Mouse (Mus musculus) megakaryocyte, embryonic 14.5 days (primary cell): ENCODE data around the gene Tas1r2. TPM values are rescaled to one million over a fixed set of nuclear protein-coding genes. Genes with fewer than 3 reads are reported as not detected.
A peak's percentile ranks its signal among the peaks of the same experiment; 100 is the strongest.

Experiments used
- H3K27me3 ChIP-seq: replicated peaks from 2 replicates; pipeline ENCODE3; 2012; ENCODE audit warnings: inconsistent platforms
- H3K36me3 ChIP-seq: replicated peaks from 2 replicates; pipeline ENCODE3; 2012; ENCODE audit warnings: low read length, inconsistent platforms, mixed read lengths
- H3K4me1 ChIP-seq: 2 replicates; pipeline ENCODE4 v1.6.1; 2012; ENCODE audit warnings: inconsistent platforms
- H3K4me3 ChIP-seq: replicated peaks from 2 replicates; pipeline ENCODE3; 2012; ENCODE audit warnings: moderate library complexity, mild to moderate bottlenecking, inconsistent platforms
- H3K9me3 ChIP-seq: 2 replicates; pipeline ENCODE4 v1.6.1; 2012; ENCODE audit warnings: inconsistent platforms
- FLI1 ChIP-seq: IDR thresholded peaks from 2 replicates; pipeline ENCODE4 v1.6.1; 2012; ENCODE audit warnings: low read length, inconsistent platforms, mixed read lengths
- GATA1 ChIP-seq: IDR thresholded peaks from 3 replicates; pipeline ENCODE4 v1.6.1; 2012; ENCODE audit warnings: mixed read lengths, low read length, inconsistent platforms, borderline replicate concordance
- polyA plus RNA-seq: library from polyadenylated mRNA; stranded (reverse); fragments of >175 nt; gene quantifications from 2 replicates; pipeline ENCODE4 v1.2.3, GENCODE M21; 2012; ENCODE audit warnings: low replicate concordance; ENCODE audit not compliant: insufficient read depth

Tas1r2 gene
- polyA plus RNA-seq, 1 experiment = 0.48 TPM

DNA sequence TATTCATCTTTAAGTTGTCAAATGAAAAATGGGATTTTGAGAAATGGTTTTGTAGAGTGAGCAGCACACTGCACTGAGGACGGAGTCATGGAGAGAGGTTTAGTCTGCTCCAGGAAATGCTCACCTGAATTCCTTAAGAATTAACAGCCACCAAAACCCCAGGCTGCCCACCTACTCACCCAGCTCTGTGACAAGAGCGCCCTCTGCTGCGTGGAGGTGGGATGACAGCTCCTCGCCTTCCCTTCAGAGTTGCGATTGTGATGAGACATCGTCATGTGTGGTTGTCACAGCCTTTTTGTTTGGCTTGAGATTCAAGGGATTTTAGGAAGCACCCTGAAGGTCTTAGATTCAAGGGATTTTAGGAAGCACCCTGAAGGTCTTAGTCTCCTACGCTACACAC lies 17.0 kb upstream of the Tas1r2 start:
- no peak for TF ChIP-seq FLI1
- no peak for TF ChIP-seq GATA1
- Histone ChIP-seq H3K9me3 (no peaks in the 10 kb centered on the region), H3K36me3 (peaks cover 44% of the 10 kb centered on the region), H3K4me3 (no peak overlapping the region), H3K27me3 (peaks cover 53% of the 10 kb centered on the region), H3K4me1 (peaks cover 21% of the 10 kb centered on the region)

DNA sequence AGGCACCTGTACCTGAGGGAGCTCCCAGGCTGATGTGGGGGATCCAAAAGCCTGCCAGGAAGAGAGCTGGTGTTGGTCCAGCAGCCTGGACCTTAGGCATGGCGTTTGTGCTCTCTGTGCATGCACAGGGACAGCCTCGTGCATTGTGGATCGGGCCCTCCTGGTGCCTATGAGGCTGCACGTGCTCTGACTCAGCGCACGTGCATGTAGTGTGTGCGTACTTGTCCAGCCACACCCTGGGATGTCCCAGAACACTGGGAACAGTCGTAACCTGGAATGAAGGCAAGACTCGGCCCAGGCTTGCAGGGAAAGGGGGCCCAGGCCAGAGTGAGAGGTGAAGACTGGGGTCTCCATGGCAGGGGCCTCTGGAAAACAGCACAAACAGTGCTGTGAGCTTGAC lies 15.5 kb upstream of the Tas1r2 start:
- Histone ChIP-seq H3K9me3 (no peaks in the 10 kb centered on the region), H3K27me3 (peaks cover 59% of the 10 kb centered on the region), H3K36me3 (peaks cover 55% of the 10 kb centered on the region), H3K4me1 (peaks cover 22% of the 10 kb centered on the region), H3K4me3 (no peak overlapping the region)
- TF ChIP-seq GATA1 (no peak), FLI1 (no peak)

GRCm38 (mm10) chr4:139638356-139638755 lies 15.0 kb upstream of the Tas1r2 start:
- no peak overlapping the region for H3K4me3 ChIP-seq
- peaks cover 56% of the 10 kb centered on the region for H3K27me3 ChIP-seq
- peaks cover 58% of the 10 kb centered on the region for H3K36me3 ChIP-seq
- TF ChIP-seq GATA1 (no peak), FLI1 (no peak)
- H3K4me1 ChIP-seq = peaks cover 23% of the 10 kb centered on the region
- H3K9me3 ChIP-seq = no peaks in the 10 kb centered on the region

GRCm38 (mm10) chr4:139639801-139640200 lies 13.5 kb upstream of the Tas1r2 start:
- peaks cover 26% of the 10 kb centered on the region for H3K4me1 ChIP-seq
- peaks cover 53% of the 10 kb centered on the region for H3K27me3 ChIP-seq
- TF ChIP-seq GATA1 (no peak), FLI1 (no peak)
- no peaks in the 10 kb centered on the region for H3K9me3 ChIP-seq
- peaks cover 73% of the 10 kb centered on the region for H3K36me3 ChIP-seq
- no peak overlapping the region for H3K4me3 ChIP-seq

GRCm38 (mm10) chr4:139640333-139640732 lies 13.0 kb upstream of the Tas1r2 start:
- Histone ChIP-seq H3K4me1 (peaks cover 26% of the 10 kb centered on the region), H3K9me3 (no peaks in the 10 kb centered on the region), H3K4me3 (no peak overlapping the region), H3K27me3 (peaks cover 53% of the 10 kb centered on the region), H3K36me3 (peaks cover 74% of the 10 kb centered on the region)
- TF ChIP-seq GATA1 (no peak), FLI1 (no peak)

GRCm38 (mm10) chr4:139640775-139641174 lies 12.6 kb upstream of the Tas1r2 start:
- H3K4me3 ChIP-seq = peak overlapping the region; percentile 62
- H3K27me3 ChIP-seq = peaks cover 51% of the 10 kb centered on the region
- no peaks in the 10 kb centered on the region for H3K9me3 ChIP-seq
- TF ChIP-seq GATA1 (no peak), FLI1 (no peak)
- H3K4me1 ChIP-seq = peaks cover 26% of the 10 kb centered on the region
- H3K36me3 ChIP-seq = peaks cover 74% of the 10 kb centered on the region

- Histone ChIP-seq H3K4me3 (no peak overlapping the region), H3K9me3 (peaks cover 5% of the 10 kb centered on the region), H3K27me3 (peaks cover 50% of the 10 kb centered on the region), H3K36me3 (peaks cover 72% of the 10 kb centered on the region), H3K4me1 (peaks cover 26% of the 10 kb centered on the region)
- TF ChIP-seq FLI1 (no peak), GATA1 (no peak)
These were observed 11.4 kb upstream of the Tas1r2 start for GRCm38 (mm10) chr4:139641829-139642425.

DNA sequence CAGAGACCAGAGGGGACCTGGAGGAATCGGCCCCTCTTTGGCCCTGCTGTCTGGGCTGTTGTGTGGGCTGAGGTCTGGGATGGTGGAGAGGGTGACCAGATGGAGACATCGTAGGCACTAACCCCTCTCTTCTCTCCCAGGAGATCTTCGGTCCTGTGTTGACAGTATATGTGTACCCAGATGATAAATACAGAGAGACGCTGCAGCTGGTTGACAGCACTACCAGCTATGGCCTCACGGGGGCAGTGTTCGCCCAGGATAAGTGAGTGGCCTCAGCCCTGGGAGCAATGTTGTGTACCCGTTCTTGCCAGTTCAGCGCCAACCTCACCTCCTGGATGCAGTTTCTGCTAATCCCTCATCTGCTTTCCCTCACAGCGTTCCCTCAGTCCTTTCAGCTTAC lies 9.4 kb upstream of the Tas1r2 start:
- Histone ChIP-seq H3K27me3 (peaks cover 43% of the 10 kb centered on the region), H3K4me1 (peaks cover 26% of the 10 kb centered on the region), H3K9me3 (peaks cover 5% of the 10 kb centered on the region), H3K4me3 (no peak overlapping the region), H3K36me3 (peaks cover 69% of the 10 kb centered on the region)
- TF ChIP-seq FLI1 = no peak
- no peak for TF ChIP-seq GATA1

DNA sequence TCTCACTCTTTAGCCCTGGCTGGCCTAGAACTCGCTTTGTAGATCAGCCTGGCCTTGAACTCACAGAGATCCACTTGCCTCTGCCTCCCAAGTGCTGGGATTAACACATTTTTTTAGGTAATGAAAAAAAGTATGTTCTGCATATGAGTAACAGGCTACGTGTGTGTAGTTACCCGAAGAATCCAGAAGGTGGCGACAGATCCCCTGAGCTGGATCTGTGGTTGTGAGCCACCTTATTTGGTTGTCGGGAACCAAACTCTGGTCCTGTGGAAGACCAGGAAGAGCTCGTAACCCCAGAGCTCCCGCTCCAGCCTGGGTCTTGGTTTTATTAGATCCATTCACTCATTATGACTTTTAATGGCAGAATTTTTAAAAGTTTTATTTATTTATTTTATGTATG lies 6.4 kb upstream of the Tas1r2 start:
- TF ChIP-seq GATA1 (no peak), FLI1 (no peak)
- peaks cover 73% of the 10 kb centered on the region for H3K36me3 ChIP-seq
- peaks cover 45% of the 10 kb centered on the region for H3K27me3 ChIP-seq
- H3K4me1 ChIP-seq = peaks cover 21% of the 10 kb centered on the region
- peaks cover 5% of the 10 kb centered on the region for H3K9me3 ChIP-seq
- no peak overlapping the region for H3K4me3 ChIP-seq

DNA sequence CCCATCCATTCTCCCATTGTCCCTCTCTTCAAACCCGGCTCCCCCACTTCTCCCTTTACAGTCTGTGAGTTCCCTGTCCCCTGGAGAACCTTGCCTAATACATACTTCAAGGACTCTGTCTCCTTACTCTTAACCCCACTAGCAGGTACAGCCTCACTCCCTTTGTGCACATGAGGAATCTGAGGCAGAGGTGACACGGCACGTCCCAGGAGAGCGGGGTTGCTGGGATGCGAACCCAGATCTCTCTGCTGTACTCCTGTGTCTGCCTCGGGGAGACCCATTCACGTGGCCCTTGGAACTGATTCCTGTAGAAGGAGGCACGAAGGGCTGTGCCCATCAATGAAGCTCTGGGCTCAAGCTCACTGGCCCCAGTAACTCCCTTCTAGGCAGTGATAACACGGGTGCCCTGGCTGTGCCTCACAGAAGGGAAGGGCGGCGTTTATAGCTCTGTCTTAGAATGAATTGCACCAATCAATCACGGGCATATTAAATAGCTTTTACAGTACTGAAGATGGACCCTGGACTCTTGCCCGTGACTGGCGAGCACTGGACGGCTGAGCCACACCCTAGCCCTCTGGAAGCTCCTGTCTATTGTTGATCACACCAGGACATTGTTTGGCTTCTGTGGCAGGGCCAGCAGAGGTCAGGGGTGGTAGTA lies 3.1 kb upstream of the Tas1r2 start:
- peaks cover 62% of the 10 kb centered on the region for H3K27me3 ChIP-seq
- peaks cover 41% of the 10 kb centered on the region for H3K36me3 ChIP-seq

DNA sequence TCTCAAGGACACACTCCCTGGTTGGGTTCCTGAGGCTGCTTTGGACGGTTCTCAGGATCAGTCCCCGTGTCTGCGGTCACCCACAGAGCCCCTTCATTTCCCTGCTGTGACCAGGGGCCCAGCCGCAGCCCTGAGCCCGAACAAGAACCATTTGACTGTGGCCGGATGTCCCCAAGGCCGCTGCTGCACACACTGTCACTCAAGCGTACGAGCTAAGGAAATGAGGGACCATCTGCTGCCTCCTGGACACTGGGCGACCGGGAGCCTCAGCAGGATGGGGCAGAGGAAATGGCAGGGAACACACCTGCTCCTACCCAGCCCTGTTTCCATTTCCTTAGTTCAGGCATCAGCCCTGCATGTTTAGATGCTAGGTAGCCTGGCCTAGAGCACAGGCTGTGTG lies 2.4 kb upstream of the Tas1r2 start:
- Histone ChIP-seq H3K4me3 (peak overlapping the region; percentile 20), H3K36me3 (peaks cover 36% of the 10 kb centered on the region), H3K27me3 (peaks cover 68% of the 10 kb centered on the region), H3K9me3 (peaks cover 5% of the 10 kb centered on the region), H3K4me1 (peaks cover 20% of the 10 kb centered on the region)
- TF ChIP-seq FLI1 (no peak), GATA1 (no peak)

More for the DNA sequence above, 3.1 kb upstream of the Tas1r2 start:
- Histone ChIP-seq H3K4me1 (peaks cover 20% of the 10 kb centered on the region), H3K9me3 (peaks cover 5% of the 10 kb centered on the region), H3K4me3 (no peak overlapping the region)
- no peak for TF ChIP-seq GATA1
- no peak for TF ChIP-seq FLI1
